Mouse (Mus musculus) bone marrow macrophage, adult 2 months (primary cell): ENCODE results near the gene Tcl1b5. TPM values are rescaled to one million over a fixed set of nuclear protein-coding genes. Genes with fewer than 3 reads are reported as not detected.
"Not testable (repeated sequence)": the region's sequence is repeated elsewhere in the genome, so short reads cannot be mapped to it uniquely, and the experiment has no call there.

Experiments
- H3K27ac ChIP-seq: 2 replicates; pipeline ENCODE4 v1.5.1; 2012; ENCODE audit warnings: low read depth, low read length; ENCODE audit not compliant: insufficient read depth
- H3K4me1 ChIP-seq: 2 replicates; pipeline ENCODE4 v1.6.1; 2012; ENCODE audit warnings: low read length; ENCODE audit not compliant: control insufficient read depth, insufficient read depth
- H3K4me3 ChIP-seq: 2 replicates; pipeline ENCODE4 v1.5.1; 2012; ENCODE audit warnings: mild to moderate bottlenecking, low read length, moderate library complexity; ENCODE audit not compliant: insufficient read depth
- CTCF ChIP-seq: IDR thresholded peaks from 2 replicates; pipeline ENCODE4 v1.5.1; 2012; ENCODE audit warnings: low read depth, mild to moderate bottlenecking, low read length, moderate library complexity
- POLR2A ChIP-seq: IDR thresholded peaks from 2 replicates; pipeline ENCODE4 v1.6.1; 2012; ENCODE audit warnings: mild to moderate bottlenecking, low read depth, low read length, borderline replicate concordance
- polyA plus RNA-seq: library from polyadenylated mRNA; stranded (reverse); fragments of >200 nt; gene quantifications from 2 replicates; pipeline ENCODE4 v1.2.4, GENCODE M21; 2012; ENCODE audit not compliant: missing spikeins, insufficient read depth, insufficient read length

Gene Tcl1b5
- polyA plus RNA-seq, 1 experiment, result not detected

GRCm38 (mm10) chr12:105158842-105159241, 17.3 kb upstream of the Tcl1b5 start:
- H3K27ac ChIP-seq, result no peak overlapping the region
- no peaks in the 10 kb centered on the region for H3K4me1 ChIP-seq
- H3K4me3 ChIP-seq, result no peak overlapping the region
- TF ChIP-seq CTCF, result no peak
- TF ChIP-seq POLR2A, result no peak

- TF ChIP-seq POLR2A (no peak), CTCF (no peak)
- H3K4me1 ChIP-seq, result no peaks in the 10 kb centered on the region
- no peak within 1 kb of the TSS for H3K4me3 ChIP-seq
- no peak within 1 kb of the TSS for H3K27ac ChIP-seq
These were observed 16.8 kb upstream of the Tcl1b5 start, which contains the start of gene Tcl1b1 for GRCm38 (mm10) chr12:105159390-105159789. Tcl1b1 (plus strand) TSS chr12:105159690.

GRCm38 (mm10) chr12:105166734-105167133, 9.4 kb upstream of the Tcl1b5 start:
- Histone ChIP-seq H3K4me1 (no peaks in the 10 kb centered on the region), H3K4me3 (no peak overlapping the region)
- TF ChIP-seq CTCF (no peak), POLR2A (no peak)

GRCm38 (mm10) chr12:105173366-105173765, 2.8 kb upstream of the Tcl1b5 start:
- H3K4me3 ChIP-seq, result no peak overlapping the region
- no peak overlapping the region for H3K27ac ChIP-seq
- no peaks in the 10 kb centered on the region for H3K4me1 ChIP-seq
- TF ChIP-seq CTCF, result no peak
- no peak for TF ChIP-seq POLR2A

More at GRCm38 (mm10) chr12:105166734-105167133, 9.4 kb upstream of the Tcl1b5 start:
- H3K27ac ChIP-seq, result no peak overlapping the region

- not testable (repeated sequence) for H3K27ac ChIP-seq, H3K4me3 ChIP-seq, H3K4me1 ChIP-seq
These were observed 1.8 kb upstream of the Tcl1b5 start for GRCm38 (mm10) chr12:105174318-105174717.

GRCm38 (mm10) chr12:105181040-105181644, 5.0 kb downstream of the Tcl1b5 start:
- not testable (repeated sequence) for H3K27ac ChIP-seq, H3K4me3 ChIP-seq, H3K4me1 ChIP-seq

- H3K4me3 ChIP-seq, H3K4me1 ChIP-seq: not testable (repeated sequence)
These were observed 12.8 kb downstream of the Tcl1b5 start for GRCm38 (mm10) chr12:105188980-105189379.

GRCm38 (mm10) chr12:105190743-105191142, 14.6 kb downstream of the Tcl1b5 start, which contains the start of gene Tcl1b3:
Tcl1b3 (plus strand) TSS chr12:105191043.
- not testable (repeated sequence) for H3K27ac ChIP-seq, H3K4me1 ChIP-seq, H3K4me3 ChIP-seq

More at GRCm38 (mm10) chr12:105188980-105189379, 12.8 kb downstream of the Tcl1b5 start:
- H3K27ac ChIP-seq, result not testable (repeated sequence)

- H3K4me3 ChIP-seq, H3K27ac ChIP-seq, H3K4me1 ChIP-seq: not testable (repeated sequence)
These were observed 23.7 kb downstream of the Tcl1b5 start for GRCm38 (mm10) chr12:105199684-105200497.

- not testable (repeated sequence) for H3K4me1 ChIP-seq, H3K27ac ChIP-seq, H3K4me3 ChIP-seq
These were observed 25.5 kb downstream of the Tcl1b5 start, which contains the start of gene Tcl1b4 for GRCm38 (mm10) chr12:105201657-105202056. Tcl1b4 (plus strand) TSS chr12:105201957.

GRCm38 (mm10) chr12:105207071-105207470, 30.9 kb downstream of the Tcl1b5 start:
- no peaks in the 10 kb centered on the region for H3K4me1 ChIP-seq
- H3K4me3 ChIP-seq, result no peak overlapping the region
- no peak for TF ChIP-seq POLR2A
- TF ChIP-seq CTCF, result no peak
- H3K27ac ChIP-seq, result no peak overlapping the region
